Mouse (Mus musculus) lung, embryonic 16.5 days (tissue): ENCODE measurements around the gene Stk39. TPM values are rescaled to one million over a fixed set of nuclear protein-coding genes. Genes with fewer than 3 reads are reported as not detected.
A peak's percentile ranks its signal among the peaks of the same experiment; 100 is the strongest.

Source experiments
- ATAC-seq: fragments of 200-750 bp; cut with Nextera tagmentation; 2 replicates; pipeline ENCODE4 v1.8.0; 2017; ENCODE audit warnings: low read depth, mild to moderate bottlenecking, moderate library complexity
- H3K27ac ChIP-seq: fragments of 300-500 bp; sonication (generic); 2 replicates; pipeline ENCODE4 v1.5.1; 2014; ENCODE audit warnings: mild to moderate bottlenecking, control low read depth, low read length
- H3K27me3 ChIP-seq: fragments of 300-500 bp; sonication (generic); 2 replicates; pipeline ENCODE4 v1.6.1; 2014; ENCODE audit warnings: low read depth, low read length, mixed read lengths; ENCODE audit not compliant: control insufficient read depth, insufficient read depth
- H3K36me3 ChIP-seq: fragments of 300-500 bp; sonication (generic); 2 replicates; pipeline ENCODE4 v1.6.1; 2014; ENCODE audit warnings: low read length; ENCODE audit not compliant: control insufficient read depth, insufficient read depth
- H3K4me1 ChIP-seq: fragments of 300-500 bp; sonication (generic); replicated peaks from 2 replicates; pipeline ENCODE4 v1.6.1; 2014; ENCODE audit warnings: low read length, mixed read lengths; ENCODE audit not compliant: control insufficient read depth, insufficient read depth
- H3K4me2 ChIP-seq: fragments of 300-500 bp; sonication (generic); 2 replicates; pipeline ENCODE4 v1.6.1; 2014; ENCODE audit warnings: low read depth, low read length, control low read depth
- H3K4me3 ChIP-seq: fragments of 300-500 bp; sonication (generic); 2 replicates; pipeline ENCODE4 v1.5.1; 2014; ENCODE audit warnings: mild to moderate bottlenecking, low read length, control low read depth
- H3K9ac ChIP-seq: fragments of 300-500 bp; sonication (generic); 2 replicates; pipeline ENCODE4 v1.6.1; 2014; ENCODE audit warnings: low read length, control low read depth
- H3K9me3 ChIP-seq: fragments of 300-500 bp; sonication (generic); 2 replicates; pipeline ENCODE4 v1.6.1; 2016; ENCODE audit warnings: low read length; ENCODE audit not compliant: control insufficient read depth
- WGBS: fragments of 180-500 bp; shearing (Covaris S2); extraction: QIAGEN DNeasy Blood & Tissue Kit; methylation state at CpG from one replicate; pipeline ENCODE4 v1.1.7; 2014; 5-methylcytosine and 5-hydroxymethylcytosine counted together
- polyA plus RNA-seq: library from polyadenylated mRNA; unstranded; fragments of >200 nt; fragmentation: Nextera tagmentation; extraction: Ambion mirVana; gene quantifications from 2 replicates; pipeline ENCODE4 v1.2.1, GENCODE M21; 2015

Stk39 gene
- polyA plus RNA-seq, 1 experiment from 2014 or later, result 13.0 TPM

DNA sequence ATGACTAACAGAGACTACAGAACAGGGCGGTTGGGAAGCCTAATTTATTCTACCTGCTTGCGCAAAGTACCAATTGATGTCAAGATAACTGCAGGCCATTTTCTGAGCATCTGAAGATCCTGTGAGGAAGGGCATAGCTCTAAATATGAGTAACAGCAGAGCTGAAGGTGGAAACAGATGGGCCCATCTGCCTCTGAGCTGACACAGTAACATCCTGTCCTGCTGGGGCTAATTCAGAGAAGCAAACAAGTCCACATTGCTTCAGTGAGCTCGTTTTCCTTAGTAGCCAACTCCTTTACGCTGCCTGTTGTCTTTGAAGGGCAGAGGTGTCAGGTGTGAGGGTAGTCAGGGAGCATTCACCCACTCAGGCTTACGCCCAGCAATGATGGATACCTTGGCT is 146.8 kb downstream of the Stk39 start:
- Histone ChIP-seq H3K9me3 (no peaks in the 10 kb centered on the region), H3K4me2 (no peak overlapping the region), H3K27me3 (no peaks in the 10 kb centered on the region), H3K36me3 (no peaks in the 10 kb centered on the region), H3K9ac (no peak overlapping the region), H3K27ac (no peak overlapping the region), H3K4me3 (no peak overlapping the region), H3K4me1 (no peaks in the 10 kb centered on the region; the same call in 1 of the 2 replicates)
- 70% methylated on average over 5 of the region's 5 CpGs for WGBS
- no peak for ATAC-seq

DNA sequence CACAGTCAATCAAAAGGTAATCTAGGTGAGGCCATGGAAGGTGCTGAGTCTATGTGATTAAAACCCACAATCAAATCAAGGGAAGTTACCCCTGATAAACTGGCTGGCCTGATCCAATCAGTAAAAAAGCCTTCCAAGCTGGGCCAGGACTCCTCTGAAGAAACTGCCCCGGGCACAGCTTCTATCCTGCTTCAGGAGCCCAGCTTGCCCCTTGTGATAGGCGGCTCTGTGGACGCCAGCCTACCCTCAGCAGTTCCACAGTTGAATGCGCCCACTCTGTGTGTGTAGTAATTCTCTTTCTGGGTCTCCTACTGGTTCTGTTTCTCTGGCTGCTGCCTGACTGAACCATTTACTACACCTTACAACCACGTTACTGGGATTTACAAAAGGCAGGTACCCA is 150.8 kb downstream of the Stk39 start:
- Histone ChIP-seq H3K9ac (no peak overlapping the region), H3K27me3 (no peaks in the 10 kb centered on the region), H3K9me3 (no peaks in the 10 kb centered on the region), H3K4me1 (no peaks in the 10 kb centered on the region; the same call in 1 of the 2 replicates), H3K4me3 (no peak overlapping the region), H3K36me3 (no peaks in the 10 kb centered on the region), H3K27ac (no peak overlapping the region), H3K4me2 (no peak overlapping the region)
- no peak for ATAC-seq
- WGBS, result 89% methylated on average over 5 of the region's 5 CpGs

DNA sequence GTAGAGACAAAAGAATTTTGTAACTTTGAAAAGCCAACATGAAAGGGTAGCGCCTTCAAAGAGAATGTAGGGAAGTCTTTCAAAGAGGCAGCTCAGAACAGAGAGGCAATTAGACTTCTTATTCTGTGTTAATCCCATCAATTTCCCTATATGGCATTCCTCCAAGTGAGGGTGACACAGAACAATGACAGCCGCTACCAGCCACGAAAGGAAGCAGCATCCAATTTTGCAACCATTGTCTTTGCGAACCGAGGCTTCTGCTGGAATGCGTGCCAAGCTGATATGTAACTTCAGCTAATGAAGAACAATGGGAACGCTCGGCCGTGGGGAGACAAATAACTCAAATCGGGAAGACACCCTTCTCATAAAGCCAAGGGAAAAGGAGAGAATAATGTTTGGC is 151.4 kb downstream of the Stk39 start:
- no peak overlapping the region for H3K27ac ChIP-seq
- H3K27me3 ChIP-seq, result no peaks in the 10 kb centered on the region
- no peak overlapping the region for H3K4me2 ChIP-seq
- 24% methylated on average over 10 of the region's 10 CpGs for WGBS
- peak; percentile 82 for ATAC-seq
- H3K9me3 ChIP-seq, result no peaks in the 10 kb centered on the region
- no peak overlapping the region for H3K4me3 ChIP-seq
- H3K36me3 ChIP-seq, result no peaks in the 10 kb centered on the region
- H3K9ac ChIP-seq, result no peak overlapping the region
- H3K4me1 ChIP-seq, result no peaks in the 10 kb centered on the region; the same call in 1 of the 2 replicates

DNA sequence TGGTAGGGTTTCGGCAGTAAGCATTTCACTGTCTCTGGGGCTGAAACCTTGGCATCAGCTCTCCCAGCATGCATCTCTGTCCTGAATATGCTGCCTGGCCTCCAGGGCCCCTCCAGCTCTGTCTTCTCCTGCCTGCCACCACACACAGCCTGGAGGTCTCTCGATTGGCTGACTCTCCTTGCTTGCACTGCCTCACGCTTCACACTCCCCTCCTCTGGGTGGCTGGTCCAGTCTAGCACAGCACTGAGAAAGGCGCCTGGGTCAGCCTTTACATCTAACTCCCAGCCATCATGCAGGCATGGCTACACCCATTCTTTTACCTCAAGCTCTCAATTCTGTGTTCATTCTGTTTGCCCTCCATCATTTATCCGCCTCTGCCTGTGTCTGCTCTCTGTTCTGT is 153.6 kb downstream of the Stk39 start:
- Histone ChIP-seq H3K4me3 (no peak overlapping the region), H3K9ac (no peak overlapping the region), H3K36me3 (no peaks in the 10 kb centered on the region), H3K4me1 (no peaks in the 10 kb centered on the region; the same call in 1 of the 2 replicates), H3K27me3 (no peaks in the 10 kb centered on the region), H3K4me2 (no peak overlapping the region), H3K27ac (no peak overlapping the region), H3K9me3 (no peaks in the 10 kb centered on the region)
- ATAC-seq, result no peak
- WGBS, result 69% methylated on average over 5 of the region's 5 CpGs

DNA sequence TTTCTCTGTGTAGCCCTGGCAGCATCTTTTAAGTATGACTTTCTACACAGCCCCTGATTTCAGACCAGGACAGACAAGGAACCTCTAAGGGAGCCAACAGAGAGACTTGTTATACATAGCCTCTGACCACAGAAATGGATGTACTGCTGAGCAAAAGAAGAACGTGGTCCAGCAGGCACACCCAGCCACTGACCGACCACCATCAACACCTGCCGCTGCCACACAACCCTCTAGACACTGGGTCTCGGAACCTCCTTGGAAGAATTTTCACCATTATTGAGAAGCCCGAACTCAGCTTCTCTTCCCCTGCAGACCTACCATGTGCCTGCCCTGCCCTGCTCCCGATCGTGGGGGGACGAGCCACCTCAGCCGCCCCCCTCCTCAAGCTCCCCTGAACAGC is 154.2 kb downstream of the Stk39 start:
- Histone ChIP-seq H3K4me3 (no peak overlapping the region), H3K27ac (no peak overlapping the region), H3K4me2 (no peak overlapping the region), H3K4me1 (no peaks in the 10 kb centered on the region; the same call in 1 of the 2 replicates), H3K27me3 (no peaks in the 10 kb centered on the region), H3K9me3 (no peaks in the 10 kb centered on the region), H3K9ac (no peak overlapping the region), H3K36me3 (no peaks in the 10 kb centered on the region)
- ATAC-seq, result no peak
- WGBS, result 85% methylated on average over 9 of the region's 9 CpGs

DNA sequence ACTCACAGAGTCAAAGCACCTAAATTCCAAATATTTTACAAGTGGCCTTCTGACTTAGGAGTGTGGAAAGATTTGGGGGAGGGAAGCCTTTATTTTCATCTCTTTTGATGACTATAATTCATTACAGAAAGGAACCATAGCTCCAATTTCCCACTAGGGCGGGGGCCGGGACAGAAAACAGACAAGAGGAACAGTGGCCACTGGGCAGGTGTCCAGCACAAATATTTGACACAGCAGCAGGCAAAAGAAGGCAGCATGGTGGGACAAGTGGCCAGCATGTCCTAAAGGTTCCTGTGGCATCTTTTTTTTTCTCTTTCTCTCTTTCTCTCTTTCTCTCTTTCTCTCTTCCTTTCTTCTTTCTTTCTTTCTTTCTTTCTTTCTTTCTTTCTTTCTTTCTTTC is 154.6 kb downstream of the Stk39 start:
- no peak overlapping the region for H3K9ac ChIP-seq
- no peak overlapping the region for H3K4me3 ChIP-seq
- H3K27ac ChIP-seq, result no peak overlapping the region
- H3K27me3 ChIP-seq, result no peaks in the 10 kb centered on the region
- no peaks in the 10 kb centered on the region for H3K36me3 ChIP-seq
- no peak overlapping the region for H3K4me2 ChIP-seq
- H3K4me1 ChIP-seq, result no peaks in the 10 kb centered on the region; the same call in 1 of the 2 replicates
- ATAC-seq, result no peak
- WGBS, result 39% methylated on average over 2 of the region's 2 CpGs
- H3K9me3 ChIP-seq, result no peaks in the 10 kb centered on the region

DNA sequence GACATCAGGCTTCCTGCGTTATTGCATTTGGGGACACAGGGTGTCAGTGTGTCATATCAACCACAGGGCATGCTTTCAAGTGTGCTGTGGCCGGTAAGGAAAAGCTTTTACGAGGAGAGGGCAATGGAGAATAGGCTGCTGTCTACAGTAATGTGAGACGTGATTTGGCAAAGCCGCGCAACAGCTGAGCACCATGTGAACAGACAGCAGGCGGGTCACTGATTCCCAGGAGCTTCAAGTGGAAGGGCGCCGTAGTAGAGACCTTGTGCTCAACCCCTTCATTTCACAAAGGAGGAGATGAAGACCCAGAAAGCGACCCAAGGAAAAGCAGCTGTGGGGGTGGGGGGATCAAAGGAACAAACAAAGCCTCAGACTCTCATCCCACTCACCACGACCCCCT is 156.8 kb downstream of the Stk39 start:
- H3K4me3 ChIP-seq, result no peak overlapping the region
- WGBS, result 64% methylated on average over 11 of the region's 11 CpGs
- no peak; the same call in 1 of the 2 replicates for ATAC-seq
- no peak overlapping the region for H3K4me2 ChIP-seq
- H3K9me3 ChIP-seq, result no peaks in the 10 kb centered on the region
- no peak overlapping the region for H3K27ac ChIP-seq
- H3K9ac ChIP-seq, result no peak overlapping the region
- H3K36me3 ChIP-seq, result 0 out of 2 replicates have a peak, but pooled peaks cover under 1% of the 10 kb centered on the region
- H3K27me3 ChIP-seq, result no peaks in the 10 kb centered on the region
- no peaks in the 10 kb centered on the region for H3K4me1 ChIP-seq

DNA sequence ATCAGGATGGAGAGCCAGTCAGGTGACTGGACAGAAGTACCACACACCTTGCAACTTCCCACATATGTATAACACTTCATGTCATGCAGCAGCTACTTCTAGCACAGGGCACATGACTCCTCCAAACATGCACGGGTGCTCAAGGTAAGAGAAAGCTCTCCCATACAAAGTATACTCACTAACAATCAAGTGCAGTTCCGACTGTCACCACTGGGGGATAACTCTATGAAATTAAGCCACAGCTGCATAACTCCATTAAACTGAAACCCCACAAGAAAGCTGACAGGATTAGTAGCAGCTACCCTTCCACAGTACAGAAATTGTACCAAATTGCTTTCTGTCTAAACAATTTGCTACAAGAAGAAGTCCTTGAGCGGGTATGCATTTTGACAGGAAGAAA is 161.9 kb downstream of the Stk39 start:
- Histone ChIP-seq H3K27ac (no peak overlapping the region), H3K4me3 (no peak overlapping the region), H3K9ac (no peak overlapping the region), H3K27me3 (no peaks in the 10 kb centered on the region), H3K36me3 (peaks cover 6% of the 10 kb centered on the region), H3K4me1 (no peaks in the 10 kb centered on the region), H3K9me3 (no peaks in the 10 kb centered on the region; the same call in 1 of the 2 replicates), H3K4me2 (no peak overlapping the region)
- 89% methylated on average over 3 of the region's 3 CpGs for WGBS
- no peak for ATAC-seq

DNA sequence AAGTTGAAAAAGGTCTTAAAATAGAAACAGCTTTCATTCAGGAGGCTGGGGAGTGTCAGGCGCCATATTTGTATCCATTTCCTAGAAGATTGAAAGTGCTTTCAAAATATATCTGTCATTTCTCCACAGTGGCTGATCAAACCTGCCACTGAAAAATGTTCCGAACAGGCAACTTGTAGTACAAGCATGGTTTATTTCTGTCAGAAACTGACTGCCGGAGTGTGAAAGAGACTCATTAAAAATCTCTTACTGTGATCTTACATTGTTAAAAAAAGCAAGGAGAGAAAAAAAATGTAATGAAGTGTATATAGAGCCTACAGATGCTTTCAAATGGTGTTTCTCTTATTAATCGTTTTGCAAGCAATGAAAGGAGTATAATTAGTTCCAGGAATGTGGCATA is 165.5 kb downstream of the Stk39 start:
- Histone ChIP-seq H3K36me3 (peaks cover 6% of the 10 kb centered on the region), H3K4me2 (no peak overlapping the region), H3K9me3 (no peaks in the 10 kb centered on the region; the same call in 1 of the 2 replicates), H3K27me3 (no peaks in the 10 kb centered on the region), H3K4me3 (no peak overlapping the region), H3K27ac (no peak overlapping the region), H3K4me1 (peaks cover 5% of the 10 kb centered on the region), H3K9ac (no peak overlapping the region)
- 89% methylated on average over 4 of the region's 4 CpGs for WGBS
- ATAC-seq, result no peak
